Mouse (Mus musculus): ENCODE measurements around the gene Gm42372.

Gene Gm42372

GRCm38 (mm10) chr7:16956410-16957265 lies 26.2 kb upstream of the Gm42372 start:
- no peak for ATAC-seq (ENCODE audit: insufficient number of reproducible peaks, low FRiP score, low TSS enrichment)

DNA sequence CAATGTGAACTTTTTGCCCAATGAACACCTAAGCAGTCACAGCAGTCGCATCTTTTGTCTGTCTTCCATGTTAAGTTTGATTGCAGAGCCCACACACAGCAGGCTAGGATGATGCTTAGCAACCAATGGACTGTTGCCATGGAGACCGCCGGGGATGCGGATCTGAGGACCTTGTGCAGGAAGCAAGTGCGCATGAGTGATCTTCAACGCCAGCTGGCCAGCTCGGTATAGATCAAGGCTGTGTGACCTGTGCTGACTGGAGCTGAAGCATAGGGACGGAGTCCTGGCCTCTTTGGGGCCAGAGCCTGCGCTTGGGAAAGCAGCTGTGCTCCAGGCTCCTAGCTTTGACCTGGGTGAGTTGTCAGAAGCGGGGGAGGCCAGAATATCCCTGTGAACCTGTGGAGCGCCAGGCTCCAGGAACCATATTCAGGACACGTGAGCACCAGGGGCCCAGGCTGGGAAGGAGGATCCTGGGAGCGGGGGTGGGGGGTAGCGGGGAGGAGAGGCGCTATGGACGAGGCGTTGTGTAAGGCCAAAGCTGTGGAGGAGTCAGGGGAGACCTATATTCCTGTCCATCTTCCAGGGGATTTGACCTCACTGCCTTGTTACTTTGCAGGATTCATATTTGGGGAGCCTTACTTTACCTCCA lies 23.2 kb upstream of the Gm42372 start, which contains the start of gene Pnmal1:
Pnmal1 (plus strand) TSS at position 141 of the 649 bp plus-strand sequence.
- ATAC-seq (ENCODE audit: insufficient number of reproducible peaks, low FRiP score, low TSS enrichment) = peak; percentile 92

DNA sequence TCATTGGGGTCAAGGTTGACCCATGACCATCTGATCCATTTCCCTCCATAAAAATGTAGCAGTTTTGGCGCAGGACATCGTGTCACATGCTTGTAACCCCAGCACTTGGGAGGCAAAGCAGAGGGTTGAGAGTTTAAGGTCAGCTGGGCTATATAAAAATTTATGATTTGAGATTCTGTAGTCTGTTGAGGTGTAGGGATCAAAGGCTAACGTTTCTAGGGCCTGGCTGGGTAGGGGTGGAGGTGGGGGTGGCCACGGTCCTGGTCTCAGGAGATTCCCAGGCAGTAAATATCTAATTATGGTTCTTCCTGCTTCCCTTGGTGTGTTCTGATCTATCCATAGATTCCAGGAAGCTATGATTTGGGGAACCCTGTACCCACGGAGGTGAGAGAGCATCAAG lies 21.2 kb upstream of the Gm42372 start:
- ATAC-seq (ENCODE audit: insufficient number of reproducible peaks, low FRiP score, low TSS enrichment) = no peak

DNA sequence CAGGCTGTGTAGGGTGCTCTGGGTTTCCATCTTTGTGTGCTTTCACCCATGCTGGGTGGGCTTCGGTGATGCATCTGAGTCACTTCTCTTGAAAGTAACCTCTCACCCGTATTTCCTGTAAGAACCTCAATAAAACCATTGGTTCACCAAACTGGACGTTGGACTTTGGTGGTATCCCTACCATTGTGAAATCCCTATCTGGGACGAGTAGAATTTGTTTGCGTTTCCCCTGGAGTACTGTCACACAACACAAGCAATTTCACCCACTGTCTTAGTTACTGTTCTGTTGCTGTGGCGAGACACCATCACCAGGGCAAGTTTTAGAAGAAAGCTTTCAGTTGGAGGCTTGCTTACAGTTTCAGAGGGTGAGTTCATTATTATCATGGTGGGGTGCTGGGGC lies 14.5 kb upstream of the Gm42372 start:
- no peak for ATAC-seq (ENCODE audit: insufficient number of reproducible peaks, low FRiP score, low TSS enrichment)

- ATAC-seq (ENCODE audit: insufficient number of reproducible peaks, low FRiP score, low TSS enrichment) = no peak
Measured at GRCm38 (mm10) chr7:16971160-16971559, 11.7 kb upstream of the Gm42372 start.

- ATAC-seq (ENCODE audit: insufficient number of reproducible peaks, low FRiP score, low TSS enrichment) = no peak
Measured at GRCm38 (mm10) chr7:16974018-16974417, 8.9 kb upstream of the Gm42372 start.

DNA sequence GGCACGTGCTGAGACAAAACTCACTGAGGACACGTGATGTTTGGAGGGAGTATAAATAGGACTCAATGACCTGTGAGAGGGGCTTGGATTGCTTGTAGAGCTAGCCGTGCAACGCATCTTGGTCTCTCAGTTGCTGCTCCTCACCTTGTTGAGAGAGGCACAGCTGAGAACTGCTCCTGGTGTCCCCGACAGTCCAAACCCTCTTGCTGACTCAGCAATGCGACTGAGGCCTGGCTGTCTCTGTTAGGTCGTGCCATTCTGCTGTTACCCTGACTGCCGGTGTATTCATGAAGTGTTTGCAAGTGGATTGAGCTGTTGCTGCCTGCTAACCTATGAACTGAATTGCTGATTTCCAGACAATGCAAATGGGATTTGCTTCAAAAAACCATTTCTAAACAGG lies 6.6 kb upstream of the Gm42372 start:
- ATAC-seq (ENCODE audit: insufficient number of reproducible peaks, low FRiP score, low TSS enrichment) = no peak

GRCm38 (mm10) chr7:16978173-16978572 lies 4.7 kb upstream of the Gm42372 start:
- no peak for ATAC-seq (ENCODE audit: insufficient number of reproducible peaks, low FRiP score, low TSS enrichment)

- no peak for ATAC-seq (ENCODE audit: insufficient number of reproducible peaks, low FRiP score, low TSS enrichment)
Measured at GRCm38 (mm10) chr7:16978593-16978992, 4.3 kb upstream of the Gm42372 start.

GRCm38 (mm10) chr7:16980348-16980747 lies 2.5 kb upstream of the Gm42372 start:
- ATAC-seq (ENCODE audit: insufficient number of reproducible peaks, low FRiP score, low TSS enrichment) = no peak

DNA sequence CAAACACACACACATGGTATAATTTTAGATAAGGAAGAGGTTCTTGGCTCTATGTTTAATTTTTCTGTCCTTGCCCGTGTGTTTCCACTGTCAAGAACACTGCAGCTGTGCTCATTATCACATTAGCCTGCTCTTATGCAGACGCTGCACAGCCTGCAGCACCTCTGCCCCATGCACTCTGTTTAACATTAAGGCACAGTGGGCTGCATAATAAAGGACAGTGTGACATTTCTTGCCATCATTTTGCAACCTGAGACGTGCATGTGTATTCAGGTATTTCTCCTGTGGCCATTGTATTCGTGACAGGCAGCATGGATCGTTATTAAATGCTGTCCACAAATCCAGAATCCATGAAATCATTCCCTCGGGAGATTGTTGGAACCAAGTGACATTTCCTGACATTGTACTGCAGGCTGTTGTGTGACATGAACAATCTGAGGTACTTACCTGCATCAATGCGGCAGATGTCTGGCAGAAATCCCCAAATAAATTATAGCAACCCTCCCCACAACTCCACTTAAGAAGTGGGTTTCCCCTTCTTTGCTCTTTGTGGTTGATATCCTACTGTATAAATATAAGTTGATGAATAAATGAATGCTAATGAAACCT lies 4.8 kb downstream of the Gm42372 start:
- no peak for ATAC-seq (ENCODE audit: insufficient number of reproducible peaks, low FRiP score, low TSS enrichment)

GRCm38 (mm10) chr7:16988405-16988804 lies 5.5 kb downstream of the Gm42372 start:
- no peak for ATAC-seq (ENCODE audit: insufficient number of reproducible peaks, low FRiP score, low TSS enrichment)

DNA sequence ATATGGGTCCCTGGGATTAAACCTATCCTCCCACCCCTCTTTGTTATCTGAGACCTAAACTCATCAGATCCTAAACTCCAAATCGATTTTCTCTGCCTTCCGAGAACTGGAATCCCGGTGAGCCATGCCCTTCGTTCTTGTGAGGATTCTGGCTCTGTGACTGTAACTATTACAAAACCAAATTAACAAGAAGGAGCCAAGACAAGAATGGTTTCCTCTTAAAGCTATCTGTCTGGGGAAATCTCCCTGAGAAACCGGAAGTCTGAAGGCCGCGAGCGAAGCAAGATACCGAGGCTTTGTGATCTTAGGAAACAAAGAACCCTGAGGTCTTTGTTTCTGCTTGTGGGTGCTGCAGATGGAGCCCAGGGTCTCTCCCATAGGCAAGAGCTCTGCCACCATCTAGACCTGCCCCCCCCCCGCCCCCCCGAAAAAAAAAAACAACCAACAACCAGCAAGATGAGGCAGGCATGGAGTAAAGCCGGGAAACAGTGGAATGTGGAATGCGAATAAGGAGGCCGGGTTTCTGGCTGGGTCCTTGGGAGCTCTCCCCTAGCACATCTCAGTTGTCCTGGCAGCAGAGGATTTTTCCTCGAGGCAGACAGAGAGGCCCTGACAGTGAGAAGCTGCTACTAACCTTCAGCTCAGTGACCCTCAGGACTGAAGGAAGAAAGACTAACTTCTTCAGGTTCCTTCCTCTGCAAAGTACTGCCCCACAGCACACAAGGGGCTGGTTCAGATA lies 7.3 kb downstream of the Gm42372 start:
- no peak for ATAC-seq (ENCODE audit: insufficient number of reproducible peaks, low FRiP score, low TSS enrichment)

DNA sequence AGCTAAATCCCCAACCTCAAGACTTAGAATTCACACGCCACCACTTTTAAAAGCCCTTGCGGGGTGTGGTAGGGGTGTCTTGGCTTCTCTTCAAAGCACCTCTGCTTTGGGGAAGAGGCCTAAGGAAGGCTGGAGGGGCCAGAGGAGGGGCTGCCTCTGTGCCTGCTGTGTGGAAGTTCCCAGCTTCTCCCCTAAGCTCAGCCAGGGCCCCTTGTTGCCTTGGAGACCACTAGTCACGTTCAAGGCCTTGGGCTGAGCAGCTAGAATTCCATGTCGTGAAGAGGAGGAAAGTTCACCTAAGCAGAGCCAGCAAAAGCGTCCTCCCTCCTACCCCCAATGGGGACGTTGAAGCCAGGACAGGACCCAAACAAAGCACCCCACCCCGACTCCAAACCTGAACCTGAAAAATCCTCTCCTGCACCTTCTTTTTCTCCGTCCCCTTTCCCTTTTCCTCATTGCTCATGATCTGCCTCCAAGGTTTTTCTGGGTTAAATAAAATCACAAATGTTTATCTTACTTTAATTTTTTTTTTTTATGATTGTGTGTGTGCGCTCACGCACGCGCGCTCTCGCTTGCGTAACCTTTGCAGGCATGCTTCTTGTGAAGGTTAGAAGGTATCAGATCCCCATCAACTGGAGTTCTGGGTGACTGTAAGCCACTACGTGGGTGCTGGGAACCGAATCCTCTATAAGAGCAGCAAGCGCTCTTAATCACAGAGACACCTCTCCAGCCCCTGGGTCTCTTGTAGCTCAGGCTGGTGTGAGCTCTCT lies 9.0 kb downstream of the Gm42372 start:
- no peak for ATAC-seq (ENCODE audit: insufficient number of reproducible peaks, low FRiP score, low TSS enrichment)

- ATAC-seq (ENCODE audit: insufficient number of reproducible peaks, low FRiP score, low TSS enrichment) = no peak
Measured at GRCm38 (mm10) chr7:16992451-16992807, 9.5 kb downstream of the Gm42372 start, which contains the start of gene Ccdc8. Gene Ccdc8 (plus strand): TSS chr7:16992708.

DNA sequence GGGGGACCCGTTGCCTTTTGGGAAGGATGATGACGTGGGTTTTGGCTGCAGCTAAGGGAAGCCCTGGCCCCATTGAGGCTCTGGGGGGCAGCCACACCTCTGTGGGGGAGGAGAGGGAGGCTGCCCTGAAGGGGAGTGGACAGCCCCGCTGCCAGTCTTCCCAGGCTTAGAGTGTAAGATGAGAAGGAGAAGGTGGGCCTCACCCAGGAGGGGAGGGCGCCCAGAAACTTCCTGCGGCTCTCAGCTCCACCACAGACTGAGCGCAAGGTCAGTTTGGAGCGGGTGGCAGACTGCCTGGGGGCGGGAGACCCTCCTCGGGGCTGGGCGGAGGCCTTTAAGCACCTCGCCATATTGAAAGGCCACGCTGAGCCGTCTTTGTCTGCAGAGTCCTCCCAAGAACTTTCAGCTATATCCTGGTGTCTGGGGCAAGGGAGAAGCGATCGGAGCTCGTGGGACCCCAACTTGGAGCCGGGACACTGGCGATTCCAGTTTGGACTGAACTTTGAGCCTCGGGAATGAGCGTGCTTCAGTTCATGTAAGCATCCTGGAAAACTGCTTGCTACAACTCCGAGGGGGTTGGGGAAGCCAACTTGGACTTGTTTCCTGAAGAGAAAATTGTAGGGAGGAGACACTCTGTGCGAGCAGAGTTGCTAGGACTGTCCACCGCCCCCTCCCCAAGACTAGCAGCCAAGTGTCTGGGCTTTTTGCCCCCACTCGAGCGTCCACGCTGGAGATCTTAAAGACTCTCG lies 10.9 kb downstream of the Gm42372 start:
- ATAC-seq (ENCODE audit: insufficient number of reproducible peaks, low FRiP score, low TSS enrichment) = no peak

DNA sequence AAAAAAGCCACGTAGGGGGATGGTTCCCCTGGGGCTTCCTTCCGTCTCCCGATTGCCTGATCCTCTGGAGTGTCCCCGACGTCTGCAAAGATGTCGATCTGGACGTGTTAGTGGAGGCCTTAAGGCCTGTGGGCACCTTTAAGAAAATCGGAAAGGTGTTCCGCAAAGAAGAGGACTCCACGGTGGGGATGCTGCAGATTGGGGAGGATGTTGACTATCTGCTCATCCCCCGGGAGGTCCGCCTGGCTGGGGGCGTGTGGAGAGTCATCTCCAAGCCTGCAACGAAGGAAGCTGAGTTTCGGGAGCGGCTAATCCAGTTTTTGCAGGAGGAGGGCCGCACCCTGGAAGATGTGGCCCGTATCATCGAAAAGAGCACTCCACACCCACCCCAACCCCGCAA lies 11.5 kb downstream of the Gm42372 start:
- no peak for ATAC-seq (ENCODE audit: insufficient number of reproducible peaks, low FRiP score, low TSS enrichment)

DNA sequence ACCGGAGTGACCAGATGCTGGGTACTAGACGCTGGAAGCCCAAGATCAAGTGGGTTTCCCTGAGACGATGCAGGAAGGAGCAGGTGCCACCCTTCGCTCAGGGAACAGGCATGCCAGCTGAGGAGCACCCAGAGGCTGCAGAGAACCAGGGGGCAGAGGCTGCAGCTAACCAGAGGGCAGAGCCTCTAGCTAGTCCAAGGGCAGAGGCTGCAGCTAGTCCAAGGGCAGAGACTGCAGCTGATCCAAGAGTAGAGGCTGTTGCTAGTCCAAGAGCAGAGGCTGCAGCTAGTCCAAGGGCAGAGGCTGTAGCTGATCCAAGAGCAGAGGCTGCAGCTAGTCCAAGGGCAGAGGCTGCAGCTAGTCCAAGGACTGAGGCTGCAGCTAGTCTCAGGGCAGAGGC lies 12.5 kb downstream of the Gm42372 start:
- ATAC-seq (ENCODE audit: insufficient number of reproducible peaks, low FRiP score, low TSS enrichment) = no peak

DNA sequence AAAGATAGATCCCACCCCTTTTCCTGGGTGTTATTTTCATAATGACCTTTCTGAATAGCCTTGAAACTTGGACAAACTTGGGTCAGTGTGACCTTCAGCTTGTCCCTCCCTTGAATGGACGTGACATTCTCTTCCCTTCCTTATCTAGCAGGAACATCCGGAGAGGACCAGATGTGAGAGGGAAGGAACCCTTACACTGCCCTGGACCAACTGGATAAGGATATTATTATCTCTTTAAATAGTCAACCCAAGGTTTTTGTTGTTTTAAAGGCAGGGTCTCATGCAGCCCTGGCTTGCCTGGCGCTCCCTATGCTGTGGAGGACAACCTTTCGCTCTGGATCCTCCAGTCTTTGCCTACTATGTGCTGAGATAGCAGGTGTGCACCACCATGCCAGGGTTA lies 16.3 kb downstream of the Gm42372 start:
- ATAC-seq (ENCODE audit: insufficient number of reproducible peaks, low FRiP score, low TSS enrichment) = no peak
